Mouse (Mus musculus): ENCODE measurements around the gene Nsmce4a. TPM values are rescaled to one million over a fixed set of nuclear protein-coding genes. Genes with fewer than 3 reads are reported as not detected.
"Not testable (repeated sequence)": the region's sequence is repeated elsewhere in the genome, so short reads cannot be mapped to it uniquely, and the experiment has no call there.

Nsmce4a gene
- total RNA-seq (2017), result 155 to 185 TPM (median 183 TPM) in 3 replicates

GRCm38 (mm10) chr7:130572821-130573220 lies at the start of gene Nsmce4a:
Gene Nsmce4a (minus strand): TSS chr7:130573118.
- no peak for ATAC-seq (replicated peaks; ENCODE audit: insufficient number of reproducible peaks, low FRiP score, low TSS enrichment, poor library complexity, severe bottlenecking)

GRCm38 (mm10) chr7:130622359-130622758 lies 49.4 kb upstream of the Nsmce4a start:
- no peak for ATAC-seq (replicated peaks; ENCODE audit: insufficient number of reproducible peaks, low FRiP score, low TSS enrichment, poor library complexity, severe bottlenecking)

- ATAC-seq (replicated peaks; ENCODE audit: insufficient number of reproducible peaks, low FRiP score, low TSS enrichment, poor library complexity, severe bottlenecking), result no peak
These were observed 49.0 kb upstream of the Nsmce4a start for GRCm38 (mm10) chr7:130621953-130622352.

GRCm38 (mm10) chr7:130621068-130621467 lies 48.1 kb upstream of the Nsmce4a start:
- no peak for ATAC-seq (replicated peaks; ENCODE audit: insufficient number of reproducible peaks, low FRiP score, low TSS enrichment, poor library complexity, severe bottlenecking)

GRCm38 (mm10) chr7:130617591-130617990 lies 44.7 kb upstream of the Nsmce4a start:
- no peak for ATAC-seq (replicated peaks; ENCODE audit: insufficient number of reproducible peaks, low FRiP score, low TSS enrichment, poor library complexity, severe bottlenecking)

GRCm38 (mm10) chr7:130613973-130614372 lies 41.1 kb upstream of the Nsmce4a start:
- no peak for ATAC-seq (replicated peaks; ENCODE audit: insufficient number of reproducible peaks, low FRiP score, low TSS enrichment, poor library complexity, severe bottlenecking)

- no peak for ATAC-seq (replicated peaks; ENCODE audit: insufficient number of reproducible peaks, low FRiP score, low TSS enrichment, poor library complexity, severe bottlenecking)
These were observed 34.0 kb upstream of the Nsmce4a start for GRCm38 (mm10) chr7:130606958-130607357.

- no peak for ATAC-seq (replicated peaks; ENCODE audit: insufficient number of reproducible peaks, low FRiP score, low TSS enrichment, poor library complexity, severe bottlenecking)
These were observed 32.2 kb upstream of the Nsmce4a start for GRCm38 (mm10) chr7:130605111-130605510.

DNA sequence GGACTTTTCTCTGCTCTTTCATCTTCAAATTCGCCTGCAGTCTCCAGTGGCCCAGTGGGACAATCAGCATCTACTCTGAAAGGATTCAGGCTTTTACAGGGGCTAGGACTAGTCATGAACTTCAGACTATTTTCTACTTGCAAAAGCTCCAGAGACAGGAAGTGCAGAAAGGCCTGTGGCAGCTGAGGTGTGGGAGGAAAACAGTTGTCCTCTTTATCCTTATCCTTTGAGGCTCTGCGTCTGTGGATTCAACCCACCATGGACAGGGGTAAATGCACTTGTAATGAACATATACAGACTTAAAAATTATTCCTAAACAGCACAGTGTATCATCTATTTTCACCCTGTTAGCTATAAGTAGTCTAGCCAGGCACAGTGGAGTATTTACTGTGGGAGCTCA lies 31.5 kb upstream of the Nsmce4a start:
- no peak for ATAC-seq (replicated peaks; ENCODE audit: insufficient number of reproducible peaks, low FRiP score, low TSS enrichment, poor library complexity, severe bottlenecking)

GRCm38 (mm10) chr7:130603556-130603955 lies 30.6 kb upstream of the Nsmce4a start:
- ATAC-seq (replicated peaks; ENCODE audit: insufficient number of reproducible peaks, low FRiP score, low TSS enrichment, poor library complexity, severe bottlenecking), result no peak

DNA sequence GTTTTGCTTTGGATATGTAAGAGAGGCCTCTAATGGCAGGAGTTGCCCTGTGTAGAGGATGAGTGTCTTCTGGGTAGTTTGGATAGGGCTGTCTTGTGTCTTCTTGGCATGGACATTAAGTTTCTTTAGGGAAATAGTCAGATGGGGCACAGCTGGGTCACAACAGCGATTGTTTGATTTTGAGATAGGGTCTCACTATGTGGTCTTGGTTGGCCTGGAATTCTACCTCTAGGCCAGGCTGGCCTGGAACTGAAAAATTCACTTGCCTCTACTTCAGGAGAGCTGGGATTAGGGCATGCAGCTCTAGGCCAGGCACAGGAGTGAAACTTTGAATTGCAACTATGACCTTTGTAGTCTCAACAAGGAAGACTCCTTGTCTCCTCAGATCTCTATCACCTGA lies 29.9 kb upstream of the Nsmce4a start:
- no peak for ATAC-seq (replicated peaks; ENCODE audit: insufficient number of reproducible peaks, low FRiP score, low TSS enrichment, poor library complexity, severe bottlenecking)

DNA sequence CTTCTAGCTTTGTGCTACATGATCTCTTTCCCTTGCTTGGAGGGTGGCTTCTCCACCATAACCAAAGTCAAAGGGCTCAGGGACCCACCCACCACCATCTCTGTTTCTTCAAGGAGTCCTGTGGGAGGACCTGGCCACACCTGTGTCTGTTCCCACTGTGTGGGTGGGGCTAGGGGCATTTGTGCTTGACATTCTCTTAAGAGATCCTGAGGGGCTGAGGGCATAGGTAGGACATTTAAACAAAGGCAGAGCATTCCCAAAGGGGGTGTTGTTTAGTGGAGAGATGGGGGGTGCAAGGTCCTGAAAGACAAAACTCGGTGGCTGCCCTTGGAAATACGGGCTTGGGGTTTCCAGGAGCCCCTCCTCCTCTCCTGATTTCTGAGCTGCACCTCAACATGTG lies 27.6 kb upstream of the Nsmce4a start:
- ATAC-seq (replicated peaks; ENCODE audit: insufficient number of reproducible peaks, low FRiP score, low TSS enrichment, poor library complexity, severe bottlenecking), result no peak

GRCm38 (mm10) chr7:130600074-130600473 lies 27.2 kb upstream of the Nsmce4a start:
- ATAC-seq (replicated peaks; ENCODE audit: insufficient number of reproducible peaks, low FRiP score, low TSS enrichment, poor library complexity, severe bottlenecking), result no peak

GRCm38 (mm10) chr7:130597546-130597945 lies 24.6 kb upstream of the Nsmce4a start:
- no peak for ATAC-seq (replicated peaks; ENCODE audit: insufficient number of reproducible peaks, low FRiP score, low TSS enrichment, poor library complexity, severe bottlenecking)

- ATAC-seq (replicated peaks; ENCODE audit: insufficient number of reproducible peaks, low FRiP score, low TSS enrichment, poor library complexity, severe bottlenecking), result not testable (repeated sequence)
These were observed 23.3 kb upstream of the Nsmce4a start for GRCm38 (mm10) chr7:130596079-130596855.

DNA sequence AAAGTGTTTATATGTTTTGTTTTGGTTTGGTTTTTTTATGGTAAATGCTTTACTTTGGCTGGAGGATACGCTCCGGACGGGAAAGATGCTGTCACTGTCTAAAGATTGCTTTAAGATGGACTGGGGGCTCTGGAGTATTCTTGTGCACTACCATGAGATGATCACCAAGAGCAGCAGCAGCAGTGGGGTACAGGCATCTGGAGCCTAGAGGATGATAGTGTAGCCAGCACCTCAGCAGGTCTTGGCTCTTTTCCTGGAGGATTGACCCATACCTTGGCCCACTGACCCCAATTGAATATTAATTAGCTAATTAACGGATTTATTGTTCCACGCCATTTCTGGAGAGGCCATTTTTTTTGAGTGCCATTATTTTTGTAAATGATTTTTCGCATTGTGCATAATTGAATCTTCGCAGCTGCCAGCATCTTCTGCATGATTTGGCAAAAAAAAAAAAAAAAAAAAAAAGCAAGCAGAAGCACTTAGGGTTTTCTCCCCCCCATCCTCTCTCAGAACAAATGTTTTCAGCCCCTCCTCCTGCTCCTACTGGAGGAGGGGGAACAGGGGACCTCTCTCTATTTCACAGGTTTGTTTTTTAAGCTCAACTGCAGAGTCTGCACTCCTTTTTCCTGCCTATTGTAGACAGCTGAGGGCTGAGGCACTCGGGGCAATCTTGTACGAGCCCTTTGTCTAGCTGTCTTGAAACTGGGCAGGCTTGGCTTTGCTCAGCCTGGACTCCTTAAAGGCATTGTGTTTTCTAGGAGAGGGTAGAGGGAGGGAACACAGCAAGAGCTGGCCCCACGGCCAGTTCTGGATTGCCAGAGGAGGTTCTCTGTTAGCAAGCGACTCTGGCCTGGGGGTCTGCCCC lies 20.7 kb upstream of the Nsmce4a start:
- ATAC-seq (replicated peaks; ENCODE audit: insufficient number of reproducible peaks, low FRiP score, low TSS enrichment, poor library complexity, severe bottlenecking), result not testable (repeated sequence)

- ATAC-seq (replicated peaks; ENCODE audit: insufficient number of reproducible peaks, low FRiP score, low TSS enrichment, poor library complexity, severe bottlenecking), result 0 out of 2 replicates have a peak, but pooled peaks have one; percentile 7
These were observed 20.1 kb upstream of the Nsmce4a start for GRCm38 (mm10) chr7:130592975-130593374.

DNA sequence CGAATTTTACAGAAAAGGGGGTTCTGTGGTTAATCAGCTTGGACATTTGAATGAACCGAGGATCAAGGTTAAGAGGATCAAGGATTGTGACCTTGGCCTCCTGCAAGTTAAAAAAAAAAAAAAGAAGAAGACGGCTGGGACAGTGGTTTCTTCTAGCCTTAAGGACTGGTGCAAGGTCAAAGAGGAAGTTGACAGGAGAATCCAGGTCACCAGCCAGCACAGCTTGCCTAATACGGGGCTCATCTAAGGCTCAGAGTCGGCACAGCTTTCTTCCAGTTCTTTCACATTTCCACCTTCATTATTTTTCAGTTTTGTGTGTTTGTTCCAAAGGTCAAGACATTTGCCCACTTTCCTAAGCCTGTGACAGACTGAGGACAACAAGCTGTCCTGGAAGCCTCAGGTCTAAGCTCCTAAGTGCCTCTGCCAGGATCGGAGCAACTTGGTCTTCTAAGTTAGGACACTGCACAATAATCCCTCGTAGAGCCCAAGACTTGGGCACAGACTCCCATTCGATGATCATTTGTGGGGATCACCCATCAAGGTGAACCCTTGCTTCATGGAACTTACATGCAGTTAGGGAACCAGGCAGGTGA lies 18.0 kb upstream of the Nsmce4a start:
- no peak for ATAC-seq (replicated peaks; ENCODE audit: insufficient number of reproducible peaks, low FRiP score, low TSS enrichment, poor library complexity, severe bottlenecking)

DNA sequence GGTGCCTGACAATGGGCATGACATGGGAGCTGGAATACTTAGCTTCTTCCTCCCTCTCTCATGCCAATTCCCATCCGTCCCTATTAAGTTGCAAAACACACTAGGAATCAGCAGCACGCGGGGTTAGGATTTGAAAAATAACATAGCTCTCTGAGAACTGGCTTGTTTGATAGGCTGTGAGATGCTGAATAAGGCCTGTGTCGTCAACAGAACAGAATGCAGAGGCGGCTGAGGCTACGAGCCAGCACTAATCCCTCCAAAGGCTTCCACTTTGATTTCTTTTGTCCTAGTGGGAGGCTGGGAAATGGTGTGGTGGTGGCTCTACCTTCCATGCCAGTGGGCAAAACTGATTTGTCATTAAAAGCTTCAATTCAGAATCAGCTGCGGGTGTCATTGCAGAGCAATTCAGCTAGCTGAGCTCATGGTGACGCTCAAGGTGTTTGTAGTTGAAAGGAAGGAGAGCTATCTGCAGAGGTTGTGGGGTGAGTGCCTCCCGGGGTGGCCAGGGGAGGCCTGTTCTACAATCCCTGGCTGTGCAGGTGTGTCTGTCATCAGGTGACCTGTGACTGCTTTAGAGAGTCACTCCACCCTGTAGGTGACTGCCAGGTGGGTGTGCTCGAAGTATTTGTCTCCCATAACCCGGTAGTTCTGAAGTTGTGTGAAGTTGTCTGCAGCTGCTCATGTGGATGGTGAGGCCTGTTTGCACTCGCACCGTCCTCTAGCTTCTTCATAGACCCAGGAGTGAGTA lies 17.3 kb upstream of the Nsmce4a start:
- ATAC-seq (replicated peaks; ENCODE audit: insufficient number of reproducible peaks, low FRiP score, low TSS enrichment, poor library complexity, severe bottlenecking), result no peak
